Mouse (Mus musculus): ENCODE data around the gene Rin1.

DNA sequence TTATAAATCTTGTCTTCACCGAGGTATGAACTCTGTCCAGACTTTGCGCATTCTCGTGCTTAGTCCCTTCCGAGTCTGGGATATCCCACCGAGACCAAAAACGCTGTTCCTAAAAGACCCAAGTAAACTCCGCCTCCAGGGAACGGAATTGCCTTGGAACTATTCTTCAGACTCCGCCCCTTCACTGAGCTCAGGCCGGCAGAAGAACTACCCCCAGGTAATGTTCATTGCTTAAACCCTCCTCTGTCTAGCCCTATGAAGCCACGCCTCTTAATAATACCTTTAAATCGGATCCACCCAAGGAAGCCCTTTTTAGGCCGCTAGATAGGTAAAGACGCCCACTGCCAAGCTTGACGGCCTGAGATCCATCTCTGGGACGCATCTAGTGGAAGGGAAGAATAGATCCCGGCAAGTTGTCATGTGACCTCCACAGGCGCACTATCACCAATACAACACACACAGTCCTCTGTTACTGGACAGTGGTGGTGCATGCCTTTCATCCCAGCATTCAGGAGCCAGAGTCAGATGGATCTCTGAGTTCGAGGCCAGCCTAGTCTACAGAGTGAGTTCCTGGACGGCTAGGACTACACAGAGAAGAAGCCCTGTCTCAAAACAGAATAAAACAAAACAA, 22.2 kb downstream of the Rin1 start:
- TF ChIP-seq E2F4 (IDR thresholded peaks at IDR 0.05; ENCODE audit: insufficient replicate concordance, low read depth, low read length), result no peak
- no peak for TF ChIP-seq CTCF (conservative IDR thresholded peaks at IDR 0.05 in 1 of 2, IDR thresholded peaks at IDR 0.05 in 1 of 2; ENCODE audit: low read depth in 2 of 2, low read length in 2 of 2)
- TF ChIP-seq NRF1 (IDR thresholded peaks at IDR 0.05; ENCODE audit: low read depth, low read length), result no peak
- no peak for TF ChIP-seq EP300 (IDR thresholded peaks at IDR 0.05; ENCODE audit: low read length)
- no peak for TF ChIP-seq MAX (IDR thresholded peaks at IDR 0.05; ENCODE audit: low read length)
- no peak for TF ChIP-seq POLR2A (IDR thresholded peaks at IDR 0.05; ENCODE audit: low read depth, low read length)
- no peak for TF ChIP-seq ZC3H11A (IDR thresholded peaks at IDR 0.05; ENCODE audit: low read depth, low read length)
- no peak for TF ChIP-seq KAT2A (IDR thresholded peaks at IDR 0.05; ENCODE audit: insufficient replicate concordance, low read length)
- no peak for TF ChIP-seq ETS1 (conservative IDR thresholded peaks at IDR 0.05; ENCODE audit: low read depth, low read length)
- no peak for TF ChIP-seq ELF1 (IDR thresholded peaks at IDR 0.05; ENCODE audit: low read depth, low read length)
- no peak for TF ChIP-seq HCFC1 (IDR thresholded peaks at IDR 0.05; ENCODE audit: low read depth, low read length)
- TF ChIP-seq GABPA (IDR thresholded peaks at IDR 0.05; ENCODE audit: insufficient replicate concordance, low read depth, low read length), result no peak
- TF ChIP-seq NELFE (IDR thresholded peaks at IDR 0.05; ENCODE audit: low read depth, low read length), result no peak
- TF ChIP-seq ZNF384 (IDR thresholded peaks at IDR 0.05; ENCODE audit: low read depth, low read length), result no peak

All from CH12.LX (cell line).